Mouse (Mus musculus): Measurements from ENCODE around the gene 2810004N23Rik. TPM values are rescaled to one million over a fixed set of nuclear protein-coding genes. Genes with fewer than 3 reads are reported as not detected.

2810004N23Rik gene
- polyA plus RNA-seq, 1 experiment from 2014 or later = 42.8 TPM

- Histone ChIP-seq H3K4me2 (ENCODE audit: low read depth, low read length) (peak overlapping the region; percentile 100), H3K4me1 (ENCODE audit: control insufficient read depth, insufficient read depth, low read length) (peaks cover 29% of the 10 kb centered on the region), H3K36me3 (ENCODE audit: control insufficient read depth, insufficient read depth, low read length) (no peaks in the 10 kb centered on the region), H3K27me3 (replicated peaks; ENCODE audit: control insufficient read depth, insufficient read depth, low read length) (peaks cover 54% of the 10 kb centered on the region), H3K4me3 (ENCODE audit: low read length) (peak overlapping the region; percentile 62; the same call in 1 of the 2 replicates), H3K27ac (ENCODE audit: low read length) (no peak overlapping the region; the same call in 1 of the 2 replicates), H3K9ac (ENCODE audit: low read depth, low read length) (peak overlapping the region; percentile 32; the same call in 1 of the 2 replicates), H3K9me3 (ENCODE audit: control insufficient read depth, low read length) (no peaks in the 10 kb centered on the region)
- 41% methylated on average over 4 of the region's 4 CpGs for WGBS
- ATAC-seq = no peak
Observed at GRCm38 (mm10) chr8:124791751-124792150, 71.2 kb downstream of the 2810004N23Rik start.

- no peaks in the 10 kb centered on the region for H3K36me3 ChIP-seq (ENCODE audit: control insufficient read depth, insufficient read depth, low read length)
- H3K4me1 ChIP-seq (ENCODE audit: control insufficient read depth, insufficient read depth, low read length) = peaks cover 29% of the 10 kb centered on the region
- H3K27ac ChIP-seq (ENCODE audit: low read length) = no peak overlapping the region
- H3K9ac ChIP-seq (ENCODE audit: low read depth, low read length) = no peak overlapping the region
- no peak overlapping the region for H3K4me2 ChIP-seq (ENCODE audit: low read depth, low read length)
- peaks cover 50% of the 10 kb centered on the region for H3K27me3 ChIP-seq (replicated peaks; ENCODE audit: control insufficient read depth, insufficient read depth, low read length)
- WGBS = 72% methylated on average over 4 of the region's 4 CpGs
- H3K9me3 ChIP-seq (ENCODE audit: control insufficient read depth, low read length) = no peaks in the 10 kb centered on the region
- ATAC-seq = no peak
- no peak overlapping the region for H3K4me3 ChIP-seq (ENCODE audit: low read length)
Observed at GRCm38 (mm10) chr8:124790676-124791075, 72.2 kb downstream of the 2810004N23Rik start.

Other genes with a start within 250 kb of the 2810004N23Rik start
- 17.0 and 20.8 TPM in 2 replicates for gene 2310022B05Rik, start 199.8 kb downstream of the 2810004N23Rik start, polyA plus RNA-seq (2015; fragmentation: Nextera tagmentation; extraction: Ambion mirVana)
- 34.7 and 35.0 TPM in 2 replicates for gene Ttc13, start 141.1 kb downstream of the 2810004N23Rik start, polyA plus RNA-seq (2015; fragmentation: Nextera tagmentation; extraction: Ambion mirVana)
- 15.2 and 17.1 TPM in 2 replicates for gene Arv1, start 141.0 kb downstream of the 2810004N23Rik start, polyA plus RNA-seq (2015; fragmentation: Nextera tagmentation; extraction: Ambion mirVana)
- gene Fam89a, start 111.3 kb downstream of the 2810004N23Rik start, polyA plus RNA-seq (2015; fragmentation: Nextera tagmentation; extraction: Ambion mirVana) = 2.8 and 2.9 TPM in 2 replicates
- 0.32 and 0.38 TPM in 2 replicates for gene Trim67, start 70.0 kb downstream of the 2810004N23Rik start, polyA plus RNA-seq (2015; fragmentation: Nextera tagmentation; extraction: Ambion mirVana)
- 75.4 and 83.6 TPM in 2 replicates for gene Gnpat, start 87 bp downstream of the 2810004N23Rik start, polyA plus RNA-seq (2015; fragmentation: Nextera tagmentation; extraction: Ambion mirVana)
- 3.2 and 6.0 TPM in 2 replicates for gene Exoc8, start 34.6 kb upstream of the 2810004N23Rik start, polyA plus RNA-seq (2015; fragmentation: Nextera tagmentation; extraction: Ambion mirVana)
- 6.1 and 6.7 TPM in 2 replicates for gene Sprtn, start 34.8 kb upstream of the 2810004N23Rik start, polyA plus RNA-seq (2015; fragmentation: Nextera tagmentation; extraction: Ambion mirVana)
- 9.4 and 11.0 TPM in 2 replicates for gene Egln1, start 86.2 kb upstream of the 2810004N23Rik start, polyA plus RNA-seq (2015; fragmentation: Nextera tagmentation; extraction: Ambion mirVana)
- 98.2 and 106 TPM in 2 replicates for gene Tsnax, start 149.9 kb upstream of the 2810004N23Rik start, polyA plus RNA-seq (2015; fragmentation: Nextera tagmentation; extraction: Ambion mirVana)
- 1.5 and 1.7 TPM in 2 replicates for gene Disc1, start 191.1 kb upstream of the 2810004N23Rik start, polyA plus RNA-seq (2015; fragmentation: Nextera tagmentation; extraction: Ambion mirVana)

Measured in intestine, embryonic 16.5 days (tissue).